Mouse (Mus musculus) 3134 (cell line): ENCODE measurements around the gene Srsf5.
"Not testable (repeated sequence)": the region's sequence is repeated elsewhere in the genome, so short reads cannot be mapped to it uniquely, and the experiment has no call there.

Experiments
- DNase-seq: peaks from one replicate; pipeline ENCODE4 v3.0.0-alpha.2; 2011; ENCODE audit warnings: low spot score; ENCODE audit not compliant: insufficient read length; ENCODE audit errors: extremely low read depth

Gene Srsf5

DNA sequence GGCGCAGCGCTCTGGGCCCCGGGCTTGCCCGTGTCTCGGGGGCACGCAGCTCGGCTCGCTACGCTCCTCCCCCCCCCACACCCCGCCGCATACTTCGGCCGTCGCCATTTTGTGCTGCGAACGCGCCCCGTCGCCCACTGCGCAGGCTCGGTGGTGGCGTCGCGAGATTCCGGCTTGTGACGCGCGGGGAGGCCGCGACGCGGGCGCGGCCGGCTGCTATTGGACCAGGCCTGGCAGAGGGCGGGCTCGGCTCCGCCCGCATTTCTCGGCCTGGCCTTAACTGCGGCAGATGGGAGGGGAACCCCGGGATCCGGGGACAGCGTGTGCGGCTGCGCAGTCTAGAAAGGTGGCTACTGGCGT is 672 bp downstream of the Srsf5 start:
- DNase-seq = peak; percentile 97

DNA sequence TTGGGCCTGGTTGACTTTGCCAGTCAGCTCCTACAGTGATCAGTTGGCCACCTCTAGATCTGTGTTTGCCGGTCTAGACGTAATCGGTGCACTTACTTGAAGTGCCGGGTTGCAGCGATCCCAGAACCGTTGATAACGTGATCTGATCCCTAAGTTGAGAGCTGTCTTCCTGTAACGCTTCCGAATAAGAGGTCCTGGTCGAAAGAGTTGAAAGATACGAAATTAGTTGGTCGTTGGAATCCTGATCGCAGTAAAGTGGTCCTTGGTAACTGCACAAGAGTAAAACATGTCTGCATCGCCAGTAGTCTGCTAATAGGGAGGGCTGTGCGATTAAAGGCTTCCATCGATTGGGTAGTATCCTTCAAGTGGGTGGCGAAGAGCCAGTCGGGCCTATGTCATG is 2.9 kb downstream of the Srsf5 start:
- no peak for DNase-seq

DNA sequence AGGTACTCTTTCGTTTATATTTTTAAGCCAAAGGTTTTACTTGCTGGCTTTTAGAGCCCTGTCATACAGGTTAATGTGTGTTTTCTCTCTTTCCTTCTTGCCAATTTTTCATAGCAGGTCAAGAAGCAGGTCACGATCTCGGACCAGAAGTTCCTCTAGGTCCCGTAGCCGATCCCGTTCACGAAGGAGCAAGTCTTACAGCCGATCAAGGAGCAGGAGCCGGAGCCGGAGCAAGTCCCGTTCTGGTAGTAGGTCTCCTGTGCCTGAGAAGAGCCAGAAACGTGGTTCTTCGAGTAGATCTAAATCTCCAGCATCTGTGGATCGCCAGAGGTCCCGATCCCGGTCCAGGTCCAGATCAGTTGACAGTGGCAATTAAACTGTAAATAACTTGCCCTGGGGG is 4.3 kb downstream of the Srsf5 start:
- not testable (repeated sequence) for DNase-seq

DNA sequence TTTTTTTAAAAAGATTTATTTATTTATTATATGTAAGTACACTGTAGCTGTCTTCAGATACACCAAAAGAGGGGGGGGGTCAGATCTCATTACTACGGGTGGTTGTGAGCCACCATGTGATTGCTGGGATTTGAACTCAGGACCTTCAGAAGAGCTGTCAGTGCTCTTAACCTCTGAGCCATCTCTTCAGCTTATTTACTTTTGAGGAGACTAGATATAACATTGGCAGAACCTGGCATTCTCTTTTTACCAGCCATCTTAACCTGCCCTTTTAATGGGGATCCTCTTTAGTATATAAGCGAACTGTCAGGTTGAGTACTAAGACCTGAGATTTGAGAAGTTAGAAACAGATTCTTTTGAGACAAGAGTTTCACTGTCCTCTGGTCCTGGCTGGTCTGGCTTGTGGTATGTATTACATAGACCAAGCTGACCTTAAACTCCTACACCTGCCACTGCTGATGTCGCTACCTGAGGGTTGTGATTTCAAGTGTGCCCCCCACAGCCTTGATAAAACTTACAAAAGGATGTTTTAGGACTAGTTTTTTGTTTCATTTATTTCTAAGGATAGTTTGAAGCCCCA is 6.4 kb downstream of the Srsf5 start:
- no peak for DNase-seq

DNA sequence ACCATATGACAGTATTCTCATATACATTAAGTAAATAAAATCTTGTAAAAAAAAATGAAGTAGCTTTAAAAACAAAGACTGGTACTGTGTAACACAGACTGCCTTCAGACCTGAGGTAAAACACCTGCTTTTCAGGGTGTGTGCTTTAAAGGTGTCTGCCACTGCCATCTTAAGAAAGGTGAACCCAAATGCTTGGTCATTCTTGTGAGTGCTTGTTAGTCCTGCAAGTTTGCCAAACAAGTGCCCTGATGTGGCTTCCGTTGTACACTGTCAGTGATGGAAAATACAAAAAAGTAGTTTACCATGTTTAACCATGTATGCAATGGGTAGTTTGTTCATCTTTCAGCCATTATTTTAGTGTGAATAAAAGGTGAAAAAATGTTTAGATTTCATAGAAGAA is 7.2 kb downstream of the Srsf5 start:
- DNase-seq = no peak

DNA sequence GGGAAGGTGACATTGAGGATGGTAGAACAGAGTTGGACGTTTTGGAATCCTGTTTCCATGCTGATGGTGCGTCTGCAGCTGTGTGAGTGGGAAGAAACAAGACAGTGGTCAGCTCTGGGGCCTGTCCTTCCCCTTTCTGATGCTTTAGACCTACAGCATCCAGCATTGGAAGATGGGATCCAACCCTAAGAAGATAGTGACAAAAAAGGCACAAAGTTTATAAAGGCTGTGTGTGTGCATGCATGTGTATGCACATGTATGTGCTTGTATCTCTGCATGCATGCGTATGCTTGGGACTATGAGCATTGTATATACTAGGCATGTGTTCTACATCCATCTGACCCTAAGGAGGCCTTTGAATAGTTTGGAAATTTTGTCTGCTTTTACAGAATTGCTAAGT is 10.7 kb downstream of the Srsf5 start:
- no peak for DNase-seq

DNA sequence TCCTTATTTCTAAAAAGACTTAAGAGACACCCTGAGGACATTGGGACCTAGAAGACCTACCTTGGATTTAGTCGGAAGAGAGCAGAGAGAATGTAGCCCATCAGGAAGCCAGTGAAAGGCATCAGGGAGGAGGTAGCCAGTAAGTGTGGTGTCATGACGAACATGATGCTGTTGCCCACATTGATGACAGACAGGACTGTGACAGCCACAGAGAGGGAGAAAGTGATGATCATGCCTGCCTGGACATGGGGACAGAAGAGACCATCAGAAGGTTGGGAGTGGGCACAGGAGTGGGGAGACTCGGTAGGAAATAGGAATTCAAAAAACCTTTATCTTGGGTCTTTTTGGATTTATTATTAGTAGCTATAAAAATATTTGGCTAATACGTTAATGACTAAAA is 12.7 kb downstream of the Srsf5 start:
- no peak for DNase-seq

DNA sequence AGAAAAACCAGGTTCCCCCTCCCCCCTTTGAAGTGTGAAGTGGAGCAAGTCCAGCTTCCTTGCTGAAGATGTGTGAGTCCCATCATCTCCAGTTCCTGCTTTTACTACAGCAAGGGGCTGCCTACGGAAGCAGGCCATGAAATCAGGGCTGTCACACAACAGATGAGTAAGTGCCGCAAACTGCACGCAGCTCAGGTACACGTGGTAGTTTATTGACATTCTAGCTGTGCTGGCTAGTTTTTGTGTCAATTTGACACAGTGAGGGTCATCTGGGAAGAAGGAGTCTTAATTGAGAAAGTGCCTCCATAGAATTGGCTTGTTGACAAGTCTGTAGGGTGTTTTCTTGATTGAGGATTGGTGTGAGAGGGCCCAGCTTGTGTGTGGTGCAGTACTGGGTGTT is 17.3 kb downstream of the Srsf5 start:
- no peak for DNase-seq

DNA sequence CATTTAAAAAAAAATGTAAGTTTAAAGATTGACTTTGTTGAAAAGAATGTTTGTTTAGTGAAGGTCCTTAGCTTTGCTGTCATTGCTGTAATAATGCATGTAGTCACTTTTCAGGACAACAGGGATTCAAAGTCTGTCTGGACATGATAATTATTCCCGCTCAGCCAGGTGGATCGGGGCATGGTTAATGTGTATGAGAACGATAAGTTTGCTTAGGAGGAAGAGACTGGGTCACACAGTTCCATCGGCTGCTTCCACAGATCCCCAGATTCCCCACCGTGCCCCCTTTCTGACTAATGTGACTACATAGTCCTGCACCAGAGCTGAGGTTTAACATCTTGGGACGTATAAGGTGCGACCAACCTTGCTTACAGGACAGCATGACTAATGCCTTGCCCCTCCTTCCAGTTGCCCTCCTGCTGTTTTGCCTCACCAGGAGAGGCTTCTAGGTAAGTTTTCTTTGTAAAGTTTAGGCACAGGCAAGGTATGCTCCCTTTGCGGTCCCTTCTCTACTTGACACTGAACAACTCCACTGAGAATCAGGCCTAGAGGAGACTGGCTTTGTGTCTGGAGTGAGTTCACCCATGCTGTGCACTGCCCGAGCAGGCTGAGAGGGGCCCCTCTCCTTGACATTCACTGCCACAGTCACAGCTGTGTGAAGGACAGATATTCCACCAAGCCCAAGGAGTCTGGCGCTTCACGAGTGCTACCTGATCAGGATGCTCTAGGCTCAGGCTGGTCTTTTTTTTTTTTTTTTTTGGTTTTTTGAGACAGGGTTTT is 20.9 kb downstream of the Srsf5 start:
- no peak for DNase-seq

DNA sequence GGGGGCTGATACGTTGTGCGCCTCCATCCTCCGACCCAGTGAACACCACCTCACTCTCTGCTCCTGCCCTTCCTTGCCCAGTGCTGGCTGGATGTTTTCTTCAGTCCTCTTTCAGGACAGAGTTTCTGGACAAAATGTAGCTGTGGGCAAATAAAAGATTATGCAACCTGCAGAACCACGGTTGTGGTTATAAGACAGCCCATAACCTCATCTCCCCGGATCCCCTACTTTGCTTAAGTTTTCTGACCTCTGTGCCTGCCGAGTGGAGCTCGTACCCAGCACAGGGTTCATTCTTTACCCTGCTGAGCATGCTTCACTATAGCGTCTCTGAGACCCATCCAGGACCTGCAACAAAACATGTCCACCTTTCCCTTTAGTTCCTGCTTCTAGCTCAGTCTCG is 22.6 kb downstream of the Srsf5 start:
- DNase-seq = no peak

DNA sequence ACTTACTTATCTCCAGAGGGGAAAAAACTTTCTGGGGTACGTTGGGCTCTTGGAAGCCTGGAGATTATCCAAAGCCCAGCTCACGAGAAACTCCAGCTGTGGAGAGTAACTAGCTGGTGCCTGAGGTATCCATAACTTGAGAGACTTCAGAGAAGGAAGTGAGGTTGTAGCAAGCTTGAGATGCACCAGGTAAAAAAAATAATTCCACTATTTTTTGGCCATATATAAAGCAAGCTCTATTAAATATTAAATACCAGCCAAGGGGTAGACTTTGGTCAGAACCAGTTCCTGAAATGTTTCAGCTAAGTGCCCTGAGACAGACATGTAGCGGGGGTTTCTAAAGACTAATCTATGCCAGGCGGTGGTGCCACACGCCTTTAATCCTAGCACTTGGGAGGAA is 23.3 kb downstream of the Srsf5 start, which contains the start of gene Slc10a1:
Gene Slc10a1 (minus strand): TSS at position 101 of the 400 bp plus-strand sequence.
- no peak for DNase-seq

DNA sequence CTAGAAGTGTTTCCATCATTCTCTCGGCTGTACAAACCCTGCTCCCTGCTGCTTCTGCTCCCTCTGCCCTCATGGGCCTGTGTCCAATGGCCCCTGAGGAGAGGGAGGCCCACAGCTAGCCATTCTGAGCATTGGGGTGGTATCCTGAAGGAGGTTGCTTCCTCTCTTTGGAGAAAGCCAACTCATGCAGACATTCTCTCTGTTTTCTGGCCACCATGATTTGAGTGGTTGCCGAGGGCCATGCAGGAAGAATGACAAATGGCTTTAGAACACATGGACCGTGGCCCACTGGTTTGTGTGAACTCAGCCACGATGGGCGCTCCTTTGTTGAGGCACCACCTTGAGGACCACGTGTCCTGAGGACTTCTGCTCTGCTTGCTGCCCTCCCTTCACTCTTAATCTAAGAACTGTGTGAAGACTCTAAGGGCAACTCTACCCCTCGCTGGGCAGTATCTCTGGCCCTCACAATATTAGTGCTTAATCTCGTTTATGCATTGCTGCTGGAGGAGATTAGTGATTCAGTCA is 24.9 kb downstream of the Srsf5 start:
- no peak for DNase-seq

DNA sequence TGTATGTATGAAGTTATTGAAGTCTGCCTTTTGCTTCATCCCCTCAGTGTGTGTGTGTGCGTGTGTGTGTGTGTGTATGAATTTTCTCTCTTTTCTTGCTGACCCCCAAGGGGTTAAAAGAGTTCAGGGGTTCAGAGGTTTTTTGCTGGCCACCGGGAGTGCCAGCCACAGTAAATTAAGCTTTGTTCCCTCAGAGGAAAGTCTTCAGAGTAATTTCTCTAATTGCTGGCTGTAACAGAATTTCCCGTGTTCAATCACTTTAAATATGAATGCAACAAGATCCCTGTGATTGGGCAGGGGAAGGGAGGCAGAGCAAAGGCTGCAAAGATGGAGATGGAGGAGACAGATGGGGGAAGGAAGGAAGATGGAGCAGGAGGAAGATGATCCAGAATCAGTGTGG is 26.5 kb downstream of the Srsf5 start:
- no peak for DNase-seq

DNA sequence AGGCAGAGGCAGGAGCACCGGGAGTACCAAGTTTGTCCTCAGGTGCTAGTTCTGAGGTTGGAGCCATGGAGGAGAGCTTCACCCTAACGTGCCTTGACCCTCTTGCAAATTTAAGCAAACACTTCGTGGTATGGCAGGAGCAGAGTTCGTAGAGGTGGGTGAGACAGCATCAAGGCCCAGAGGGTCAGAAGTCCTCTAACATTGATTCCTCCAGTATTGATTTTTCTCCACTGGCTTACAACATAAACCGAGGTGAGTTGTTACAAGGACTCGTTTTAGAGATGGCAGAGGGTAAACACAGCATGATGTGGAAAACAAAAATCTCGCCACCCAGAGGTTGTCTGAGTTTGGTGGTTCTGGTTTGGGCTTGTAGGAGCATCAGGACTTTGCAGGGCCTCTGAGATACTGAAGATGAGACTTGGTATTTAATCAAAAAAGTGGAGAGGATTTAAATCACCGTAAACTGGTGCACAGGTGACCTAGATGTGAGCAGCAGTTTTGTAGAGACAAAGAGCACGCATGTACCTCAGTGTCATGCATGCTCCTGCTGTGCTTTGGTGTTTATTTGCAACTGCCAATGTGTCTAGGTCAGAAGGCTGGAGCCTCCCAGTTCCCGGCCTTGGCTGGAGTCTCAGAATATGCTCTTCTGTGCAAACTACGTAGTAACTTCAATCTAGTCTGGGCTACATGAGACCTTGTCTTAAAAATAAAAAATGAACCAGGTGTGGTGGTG is 30.8 kb downstream of the Srsf5 start:
- no peak for DNase-seq

DNA sequence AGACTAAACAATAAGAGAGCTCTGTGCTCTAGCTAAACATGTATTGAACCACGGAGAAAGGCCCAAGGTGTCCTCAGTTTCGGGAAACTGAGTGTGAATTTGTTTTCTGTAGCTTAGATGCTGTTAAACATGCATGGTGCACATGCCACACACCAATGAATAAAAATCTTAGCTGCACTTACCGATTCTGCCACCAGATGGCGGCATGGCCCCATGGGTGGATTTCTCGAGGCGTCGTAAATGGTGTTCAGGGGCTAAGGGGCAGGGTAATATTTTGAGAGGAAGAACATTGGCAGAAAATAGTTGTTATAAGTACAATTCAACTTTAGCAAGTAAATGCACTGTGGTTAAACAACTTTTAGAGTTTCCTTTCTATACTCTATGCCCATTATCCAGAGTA is 37.0 kb downstream of the Srsf5 start:
- peak; percentile 11 for DNase-seq

DNA sequence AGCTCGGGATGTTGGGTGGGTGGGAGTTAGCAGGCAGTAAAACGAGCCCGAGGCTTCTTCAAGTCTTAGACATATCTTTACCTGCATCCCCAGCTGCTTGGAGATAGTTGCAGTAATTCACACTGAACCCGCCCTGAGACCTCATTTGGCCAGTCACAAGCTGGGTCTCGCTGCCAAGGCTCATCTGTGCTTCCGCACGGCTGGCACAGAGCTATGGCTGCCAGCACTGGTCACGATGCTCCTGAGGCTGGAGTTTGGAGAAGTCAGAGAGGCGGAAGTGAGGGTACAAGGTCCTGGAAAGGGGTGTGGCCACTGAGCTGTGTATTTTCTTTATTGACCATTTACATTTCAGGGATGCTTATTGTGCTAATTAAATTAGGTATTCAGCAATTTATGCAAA is 38.4 kb downstream of the Srsf5 start:
- DNase-seq = peak; percentile 21

DNA sequence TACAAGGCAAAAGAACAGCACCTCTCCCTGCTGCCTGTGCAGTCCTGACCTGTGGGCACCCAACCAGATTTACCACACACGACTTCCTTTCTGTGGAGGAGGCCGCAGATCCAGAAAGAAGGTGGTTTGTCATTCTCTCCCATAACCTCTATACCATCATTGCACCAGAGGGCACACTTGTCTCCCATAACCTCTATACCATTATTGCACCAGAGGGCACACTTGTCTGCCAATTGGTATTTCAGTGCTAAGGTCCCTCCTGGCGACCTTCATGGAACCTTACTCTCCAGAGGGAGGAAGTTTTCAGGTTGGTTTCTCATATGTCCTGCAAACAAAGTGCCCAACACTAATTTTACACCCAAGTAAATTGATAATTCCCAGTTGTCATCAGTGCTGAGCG is 41.3 kb downstream of the Srsf5 start:
- no peak for DNase-seq

DNA sequence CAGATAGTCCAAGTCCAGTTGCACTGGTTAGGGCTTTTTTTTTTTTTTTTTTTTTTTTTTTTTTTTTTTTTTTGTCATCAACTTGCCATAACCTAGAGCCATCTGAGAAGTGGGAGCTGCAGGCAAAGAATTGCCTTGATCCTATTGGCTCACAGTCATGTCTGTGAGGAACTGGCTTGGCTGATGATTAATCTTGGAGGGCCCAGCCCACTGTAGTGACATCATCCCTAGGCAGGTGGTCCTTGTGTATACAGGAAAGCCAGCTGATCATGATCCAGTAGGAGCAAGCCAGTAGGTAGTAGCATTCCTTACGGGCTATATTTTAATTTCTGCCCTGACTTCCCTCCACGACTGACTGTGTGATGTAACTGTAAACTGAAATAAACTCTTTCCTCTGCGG is 43.0 kb downstream of the Srsf5 start:
- no peak for DNase-seq

DNA sequence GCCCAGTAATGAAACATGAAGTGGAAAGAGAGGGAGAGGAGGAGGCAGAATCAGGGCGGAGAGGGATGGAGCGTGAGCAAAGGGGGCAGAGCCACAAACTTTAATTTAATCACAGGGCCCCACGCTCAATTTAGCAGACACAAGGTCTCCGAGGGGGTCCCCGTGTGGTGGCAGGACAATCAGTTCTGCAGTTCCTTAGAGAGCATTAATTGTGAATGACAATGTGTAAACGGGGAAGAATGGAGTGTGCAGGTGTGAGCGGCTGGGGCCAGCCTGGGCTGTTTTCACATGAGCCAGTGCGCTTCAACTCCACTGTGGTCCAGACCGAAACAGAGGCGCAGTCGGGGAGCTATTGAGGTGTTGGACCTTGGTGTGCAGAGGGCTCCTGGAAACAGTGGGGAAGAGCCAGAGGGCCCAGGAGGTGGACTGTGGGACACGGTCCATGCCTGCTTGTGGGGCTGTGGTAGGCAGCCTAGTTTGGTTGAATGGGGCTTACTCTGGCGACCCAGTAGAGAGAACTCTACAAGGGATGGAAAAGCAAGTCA is 45.7 kb downstream of the Srsf5 start:
- no peak for DNase-seq

DNA sequence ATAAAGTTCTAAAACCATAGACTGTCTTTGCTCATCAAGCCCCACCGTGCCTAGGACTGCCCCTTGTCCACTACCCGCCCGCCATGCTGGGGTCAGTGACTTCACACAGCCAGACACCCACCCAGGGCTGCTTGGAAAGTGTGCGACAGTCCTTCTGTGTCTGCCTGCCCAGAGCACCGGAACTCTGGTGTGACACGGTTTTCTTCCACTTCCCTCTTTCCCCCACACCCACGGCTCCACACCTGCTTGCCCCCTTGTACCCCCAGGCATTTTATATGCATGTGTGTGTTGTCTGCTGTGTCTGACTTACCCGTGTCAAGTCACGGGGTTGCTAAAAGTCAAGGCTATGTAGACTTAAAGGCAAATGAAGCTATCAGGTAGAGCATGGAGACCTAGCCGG is 46.5 kb downstream of the Srsf5 start:
- DNase-seq = no peak

DNA sequence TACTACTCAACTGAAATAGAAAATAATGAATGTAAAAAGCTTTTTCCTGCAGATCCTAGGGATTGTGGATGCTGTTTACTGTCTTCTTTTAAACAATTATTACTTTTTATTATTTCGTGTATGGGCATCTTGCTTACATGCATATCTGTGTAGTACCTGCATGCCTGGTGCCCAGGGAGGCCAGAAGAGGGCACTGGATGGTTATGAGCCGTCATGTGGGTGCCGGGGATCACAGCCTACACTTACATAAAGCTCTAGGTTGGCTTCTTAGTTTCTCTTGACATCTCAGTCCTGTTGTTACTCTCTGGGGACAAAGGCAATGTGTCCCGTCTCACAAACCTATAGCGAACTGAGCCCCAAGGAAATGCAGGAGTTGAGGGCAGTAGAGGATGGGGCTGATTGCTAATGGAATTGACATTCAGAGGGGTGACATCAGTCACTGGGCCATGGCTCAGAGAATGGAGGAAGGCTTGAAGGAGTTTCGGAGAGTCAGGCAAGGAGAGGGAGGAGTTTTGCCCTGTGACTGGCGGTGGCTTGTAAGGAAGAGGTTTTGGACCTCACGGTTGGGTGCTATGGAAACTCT is 47.3 kb downstream of the Srsf5 start:
- DNase-seq = no peak
